Mouse (Mus musculus): Measurements from ENCODE around the gene Rad9b. TPM values are rescaled to one million over a fixed set of nuclear protein-coding genes. Genes with fewer than 3 reads are reported as not detected.
A peak's percentile ranks its signal among the peaks of the same experiment; 100 is the strongest.

Rad9b gene
- polyA plus RNA-seq, 1 experiment from 2014 or later: 10.7 TPM

GRCm38 (mm10) chr5:122393887-122394286 lies 39.9 kb upstream of the Rad9b start:
- 50% methylated on average over 2 of the region's 2 CpGs for WGBS
- H3K27ac ChIP-seq (ENCODE audit: low read depth, low read length): no peak overlapping the region
- H3K9ac ChIP-seq (ENCODE audit: low read depth, low read length): no peak overlapping the region
- no peak overlapping the region for H3K4me3 ChIP-seq (ENCODE audit: low read depth, low read length)
- DNase-seq (ENCODE audit: low spot score) (peak; percentile 85), ATAC-seq (ENCODE audit: low FRiP score) (no peak)
- H3K36me3 ChIP-seq (ENCODE audit: control insufficient read depth, insufficient read depth, low read length): no peaks in the 10 kb centered on the region
- no peak overlapping the region for H3K4me2 ChIP-seq (replicated peaks; ENCODE audit: low read depth, low read length)
- no peaks in the 10 kb centered on the region for H3K27me3 ChIP-seq (ENCODE audit: control insufficient read depth, insufficient read depth, low read length)
- H3K4me1 ChIP-seq (replicated peaks; ENCODE audit: control insufficient read depth, insufficient read depth, low read length): peaks cover 4% of the 10 kb centered on the region; the same call in 1 of the 2 replicates
- H3K9me3 ChIP-seq (ENCODE audit: control insufficient read depth, low read length): no peaks in the 10 kb centered on the region

- peak overlapping the region; percentile 83 for H3K4me3 ChIP-seq (ENCODE audit: low read depth, low read length)
- no peak overlapping the region for H3K27ac ChIP-seq (ENCODE audit: low read depth, low read length)
- no peaks in the 10 kb centered on the region for H3K36me3 ChIP-seq (ENCODE audit: control insufficient read depth, insufficient read depth, low read length)
- DNase-seq (ENCODE audit: low spot score): peak; percentile 29
- ATAC-seq (ENCODE audit: low FRiP score): 0 out of 2 replicates have a peak, but pooled peaks have one; percentile 43
- WGBS: 16% methylated on average over 19 of the region's 19 CpGs
- H3K9ac ChIP-seq (ENCODE audit: low read depth, low read length): peak overlapping the region; percentile 86
- peaks cover 4% of the 10 kb centered on the region; the same call in 1 of the 2 replicates for H3K4me1 ChIP-seq (replicated peaks; ENCODE audit: control insufficient read depth, insufficient read depth, low read length)
- H3K9me3 ChIP-seq (ENCODE audit: control insufficient read depth, low read length): no peaks in the 10 kb centered on the region
- H3K4me2 ChIP-seq (replicated peaks; ENCODE audit: low read depth, low read length): peak overlapping the region; percentile 91
- H3K27me3 ChIP-seq (ENCODE audit: control insufficient read depth, insufficient read depth, low read length): no peaks in the 10 kb centered on the region
Observed at GRCm38 (mm10) chr5:122392227-122393004, 38.4 kb upstream of the Rad9b start.

DNA sequence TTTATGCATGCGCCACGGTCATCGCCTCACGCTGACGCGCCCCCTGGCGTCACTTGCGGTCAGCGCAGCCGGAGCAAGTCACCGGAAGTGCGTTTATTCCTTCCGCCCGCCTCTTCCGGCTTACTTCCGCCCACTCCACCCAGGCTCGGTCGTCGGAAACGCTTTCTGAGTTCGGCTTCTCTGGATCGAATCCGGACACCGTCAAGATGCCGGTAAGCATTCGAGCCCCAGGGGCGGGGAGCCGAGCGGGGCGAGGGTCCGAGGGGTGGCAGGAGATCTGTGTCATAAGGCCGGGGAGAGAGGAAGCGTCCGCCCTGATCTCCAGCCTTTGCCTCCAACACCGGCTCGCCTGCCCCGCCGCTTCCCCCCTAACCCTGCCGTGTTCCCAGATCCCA lies 37.8 kb upstream of the Rad9b start, which contains the start of gene Arpc3:
Gene Arpc3, plus strand, starts transcription at position 93 of the 395 bp plus-strand sequence.
- ATAC-seq (ENCODE audit: low FRiP score) (peak; percentile 80), DNase-seq (ENCODE audit: low spot score) (peak; percentile 96)
- no peaks in the 10 kb centered on the region for H3K9me3 ChIP-seq (ENCODE audit: control insufficient read depth, low read length)
- no peaks in the 10 kb centered on the region for H3K27me3 ChIP-seq (ENCODE audit: control insufficient read depth, insufficient read depth, low read length)
- H3K36me3 ChIP-seq (ENCODE audit: control insufficient read depth, insufficient read depth, low read length): no peaks in the 10 kb centered on the region
- H3K4me2 ChIP-seq (replicated peaks; ENCODE audit: low read depth, low read length): peak within 1 kb of the TSS; percentile 91
- H3K9ac ChIP-seq (ENCODE audit: low read depth, low read length): peak within 1 kb of the TSS; percentile 86
- H3K27ac ChIP-seq (ENCODE audit: low read depth, low read length): no peak within 1 kb of the TSS
- under 1% methylated on average over 39 of the region's 39 CpGs for WGBS
- H3K4me1 ChIP-seq (replicated peaks; ENCODE audit: control insufficient read depth, insufficient read depth, low read length): peaks cover 4% of the 10 kb centered on the region; the same call in 1 of the 2 replicates
- peak within 1 kb of the TSS; percentile 83 for H3K4me3 ChIP-seq (ENCODE audit: low read depth, low read length)

DNA sequence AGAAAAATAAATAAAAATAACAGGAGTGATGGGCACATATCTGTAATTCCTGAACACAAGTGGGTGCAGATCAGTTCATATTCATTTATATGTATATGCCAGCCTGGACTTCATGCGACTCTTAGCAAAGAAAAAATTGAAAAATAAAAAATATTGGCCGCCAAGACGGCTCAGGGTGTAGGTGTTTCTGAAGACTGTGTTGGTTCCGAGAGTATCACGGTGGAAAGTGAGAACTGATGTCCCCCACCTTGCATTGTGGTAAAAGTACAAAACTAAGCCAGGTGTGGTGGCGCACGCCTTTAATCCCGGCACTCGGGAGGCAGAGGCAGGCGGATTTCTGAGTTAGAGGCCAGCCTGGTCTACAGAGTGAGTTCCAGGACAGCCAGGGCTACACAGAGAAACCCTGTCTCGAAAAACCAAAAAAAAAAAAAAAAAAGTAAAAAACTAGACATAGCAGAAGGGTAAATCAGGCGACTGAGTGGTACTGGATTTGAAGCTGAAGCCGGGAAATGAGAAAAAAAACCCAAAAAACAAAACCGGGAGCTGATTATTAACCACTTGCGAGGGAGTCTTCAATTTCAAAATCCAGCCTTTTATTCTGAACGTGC lies 37.2 kb upstream of the Rad9b start:
- DNase-seq (ENCODE audit: low spot score) (no peak), ATAC-seq (ENCODE audit: low FRiP score) (peak; percentile 45; the same call in 1 of the 2 replicates)
- Histone ChIP-seq H3K4me2 (replicated peaks; ENCODE audit: low read depth, low read length) (no peak overlapping the region; the same call in 1 of the 2 replicates), H3K27me3 (ENCODE audit: control insufficient read depth, insufficient read depth, low read length) (no peaks in the 10 kb centered on the region), H3K9me3 (ENCODE audit: control insufficient read depth, low read length) (no peaks in the 10 kb centered on the region), H3K9ac (ENCODE audit: low read depth, low read length) (no peak overlapping the region; the same call in 1 of the 2 replicates), H3K4me1 (replicated peaks; ENCODE audit: control insufficient read depth, insufficient read depth, low read length) (peaks cover 4% of the 10 kb centered on the region; the same call in 1 of the 2 replicates), H3K27ac (ENCODE audit: low read depth, low read length) (no peak overlapping the region), H3K36me3 (ENCODE audit: control insufficient read depth, insufficient read depth, low read length) (no peaks in the 10 kb centered on the region), H3K4me3 (ENCODE audit: low read depth, low read length) (peak overlapping the region; percentile 83)
- 52% methylated on average over 15 of the region's 16 CpGs for WGBS

- H3K27ac ChIP-seq (ENCODE audit: low read depth, low read length): no peak overlapping the region
- no peak overlapping the region for H3K9ac ChIP-seq (ENCODE audit: low read depth, low read length)
- H3K4me3 ChIP-seq (ENCODE audit: low read depth, low read length): no peak overlapping the region
- DNase-seq (ENCODE audit: low spot score) (no peak), ATAC-seq (ENCODE audit: low FRiP score) (no peak)
- H3K36me3 ChIP-seq (ENCODE audit: control insufficient read depth, insufficient read depth, low read length): no peaks in the 10 kb centered on the region
- H3K27me3 ChIP-seq (ENCODE audit: control insufficient read depth, insufficient read depth, low read length): no peaks in the 10 kb centered on the region
- H3K4me2 ChIP-seq (replicated peaks; ENCODE audit: low read depth, low read length): no peak overlapping the region
- H3K4me1 ChIP-seq (replicated peaks; ENCODE audit: control insufficient read depth, insufficient read depth, low read length): peaks cover 4% of the 10 kb centered on the region; the same call in 1 of the 2 replicates
- no peaks in the 10 kb centered on the region for H3K9me3 ChIP-seq (ENCODE audit: control insufficient read depth, low read length)
Observed at GRCm38 (mm10) chr5:122390671-122391070, 36.6 kb upstream of the Rad9b start.

DNA sequence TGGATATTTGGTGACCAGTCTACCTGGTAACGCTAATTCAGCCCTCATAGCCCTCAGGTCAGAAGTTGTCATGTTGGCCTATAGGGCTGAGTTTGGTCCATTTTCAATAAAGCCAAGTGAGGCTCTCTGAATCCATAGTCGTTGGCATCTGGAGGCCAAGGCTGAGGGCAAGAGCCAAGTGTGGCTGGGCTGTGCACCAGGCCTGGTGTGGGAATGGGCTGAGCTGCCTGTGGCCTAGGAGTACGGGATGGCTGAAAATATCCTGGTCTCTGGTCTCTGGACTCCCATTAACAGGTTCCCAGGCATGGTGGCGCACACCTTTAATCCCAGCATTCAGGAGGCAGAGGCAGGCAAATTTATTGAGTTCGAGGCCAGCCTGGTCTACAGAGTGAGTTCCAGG lies 36.0 kb upstream of the Rad9b start:
- Histone ChIP-seq H3K4me1 (replicated peaks; ENCODE audit: control insufficient read depth, insufficient read depth, low read length) (peaks cover 4% of the 10 kb centered on the region; the same call in 1 of the 2 replicates), H3K4me3 (ENCODE audit: low read depth, low read length) (no peak overlapping the region), H3K9me3 (ENCODE audit: control insufficient read depth, low read length) (no peaks in the 10 kb centered on the region), H3K36me3 (ENCODE audit: control insufficient read depth, insufficient read depth, low read length) (no peaks in the 10 kb centered on the region), H3K9ac (ENCODE audit: low read depth, low read length) (no peak overlapping the region), H3K4me2 (replicated peaks; ENCODE audit: low read depth, low read length) (no peak overlapping the region), H3K27ac (ENCODE audit: low read depth, low read length) (no peak overlapping the region), H3K27me3 (ENCODE audit: control insufficient read depth, insufficient read depth, low read length) (no peaks in the 10 kb centered on the region)
- WGBS: 89% methylated on average over 5 of the region's 5 CpGs
- no peak for ATAC-seq (ENCODE audit: low FRiP score)
- DNase-seq (ENCODE audit: low spot score): no peak

DNA sequence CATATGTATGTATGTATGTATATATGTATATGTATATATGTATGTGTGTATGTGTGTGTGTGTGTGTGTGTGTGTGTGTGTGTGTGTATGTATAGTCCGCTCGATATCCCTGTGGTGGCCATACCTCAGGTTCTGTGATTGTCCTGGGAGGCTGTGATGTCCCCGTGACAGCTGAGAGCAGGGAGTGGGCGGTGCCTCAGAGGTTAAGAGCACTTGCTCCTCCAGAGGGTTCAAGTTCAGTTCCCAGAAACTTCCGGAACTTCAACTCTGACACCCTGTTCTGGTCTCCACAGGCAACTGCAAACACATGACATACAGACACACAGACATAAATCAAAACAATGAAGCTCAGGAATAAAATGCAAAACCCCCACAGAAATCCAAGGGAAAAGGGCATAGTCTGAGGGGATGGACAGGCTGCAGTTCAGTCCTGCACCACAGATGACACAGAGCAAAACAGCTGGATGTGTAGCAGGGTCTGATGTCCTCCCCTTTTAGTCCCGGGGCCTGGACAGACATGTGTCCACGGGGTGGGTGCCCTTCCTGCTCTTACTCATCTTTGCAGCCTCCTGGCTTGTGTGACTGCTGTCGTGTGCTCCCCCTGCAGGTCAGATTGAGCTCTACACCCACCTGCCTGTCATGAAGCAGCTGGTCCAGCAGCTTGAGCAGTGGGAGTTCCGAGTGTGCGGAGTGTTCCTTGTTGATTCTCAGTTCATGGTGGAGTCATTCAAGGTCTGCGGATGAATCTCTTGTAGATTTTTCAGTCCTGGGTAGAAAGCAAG lies 25.5 kb upstream of the Rad9b start:
- WGBS: 64% methylated on average over 11 of the region's 11 CpGs
- Histone ChIP-seq H3K36me3 (ENCODE audit: control insufficient read depth, insufficient read depth, low read length) (peaks cover 9% of the 10 kb centered on the region; the same call in 1 of the 2 replicates), H3K27ac (ENCODE audit: low read depth, low read length) (no peak overlapping the region)

GRCm38 (mm10) chr5:122378171-122378570 lies 24.1 kb upstream of the Rad9b start:
- Histone ChIP-seq H3K27me3 (ENCODE audit: control insufficient read depth, insufficient read depth, low read length) (no peaks in the 10 kb centered on the region), H3K4me2 (replicated peaks; ENCODE audit: low read depth, low read length) (no peak overlapping the region), H3K27ac (ENCODE audit: low read depth, low read length) (no peak overlapping the region), H3K9ac (ENCODE audit: low read depth, low read length) (no peak overlapping the region), H3K9me3 (ENCODE audit: control insufficient read depth, low read length) (no peaks in the 10 kb centered on the region), H3K36me3 (ENCODE audit: control insufficient read depth, insufficient read depth, low read length) (peaks cover 9% of the 10 kb centered on the region; the same call in 1 of the 2 replicates), H3K4me3 (ENCODE audit: low read depth, low read length) (no peak overlapping the region), H3K4me1 (replicated peaks; ENCODE audit: control insufficient read depth, insufficient read depth, low read length) (no peaks in the 10 kb centered on the region; the same call in 1 of the 2 replicates)
- WGBS: 93% methylated on average over 12 of the region's 12 CpGs
- no peak for ATAC-seq (ENCODE audit: low FRiP score)
- DNase-seq (ENCODE audit: low spot score): no peak

More for the DNA sequence above, 25.5 kb upstream of the Rad9b start:
- no peaks in the 10 kb centered on the region for H3K27me3 ChIP-seq (ENCODE audit: control insufficient read depth, insufficient read depth, low read length)
- H3K9ac ChIP-seq (ENCODE audit: low read depth, low read length): no peak overlapping the region
- no peaks in the 10 kb centered on the region for H3K4me1 ChIP-seq (replicated peaks; ENCODE audit: control insufficient read depth, insufficient read depth, low read length)
- no peak overlapping the region for H3K4me2 ChIP-seq (replicated peaks; ENCODE audit: low read depth, low read length)
- ATAC-seq (ENCODE audit: low FRiP score) (peak; percentile 49; the same call in 1 of the 2 replicates), DNase-seq (ENCODE audit: low spot score) (peak; percentile 87)
- no peak overlapping the region for H3K4me3 ChIP-seq (ENCODE audit: low read depth, low read length)
- H3K9me3 ChIP-seq (ENCODE audit: control insufficient read depth, low read length): no peaks in the 10 kb centered on the region
